Mouse (Mus musculus): ENCODE measurements around the gene 4930523C07Rik. TPM values are rescaled to one million over a fixed set of nuclear protein-coding genes. Genes with fewer than 3 reads are reported as not detected.

Gene 4930523C07Rik
- polyA plus RNA-seq, 1 experiment from 2014 or later: 2.9 TPM

GRCm38 (mm10) chr1:160025146-160025894, 18.9 kb upstream of the 4930523C07Rik start:
- DNase-seq: no peak
- H3K4me3 ChIP-seq (replicated peaks; ENCODE audit: low read depth, low read length): no peak overlapping the region
- H3K36me3 ChIP-seq (ENCODE audit: control insufficient read depth, insufficient read depth, low read length): no peaks in the 10 kb centered on the region
- H3K9ac ChIP-seq (replicated peaks; ENCODE audit: low read length): no peak overlapping the region
- H3K9me3 ChIP-seq (ENCODE audit: control insufficient read depth, low read length): no peaks in the 10 kb centered on the region
- H3K4me2 ChIP-seq (ENCODE audit: low read length): no peak overlapping the region
- 85% methylated on average over 11 of the region's 11 CpGs for WGBS
- H3K27me3 ChIP-seq (ENCODE audit: control insufficient read depth, insufficient read depth, low read length): no peaks in the 10 kb centered on the region
- ATAC-seq (ENCODE audit: low FRiP score, low TSS enrichment): no peak
- H3K4me1 ChIP-seq (ENCODE audit: control insufficient read depth, insufficient read depth, low read length): no peaks in the 10 kb centered on the region
- H3K27ac ChIP-seq (replicated peaks; ENCODE audit: low read depth, low read length): no peak overlapping the region

- 88% methylated on average over 5 of the region's 5 CpGs for WGBS
- H3K4me1 ChIP-seq (ENCODE audit: control insufficient read depth, insufficient read depth, low read length): no peaks in the 10 kb centered on the region
- H3K36me3 ChIP-seq (ENCODE audit: control insufficient read depth, insufficient read depth, low read length): no peaks in the 10 kb centered on the region
- H3K27ac ChIP-seq (replicated peaks; ENCODE audit: low read depth, low read length): no peak overlapping the region
- DNase-seq: no peak
- H3K4me3 ChIP-seq (replicated peaks; ENCODE audit: low read depth, low read length): no peak overlapping the region
- H3K9me3 ChIP-seq (ENCODE audit: control insufficient read depth, low read length): no peaks in the 10 kb centered on the region
- no peak overlapping the region for H3K9ac ChIP-seq (replicated peaks; ENCODE audit: low read length)
- H3K4me2 ChIP-seq (ENCODE audit: low read length): no peak overlapping the region
- ATAC-seq (ENCODE audit: low FRiP score, low TSS enrichment): no peak
- no peaks in the 10 kb centered on the region for H3K27me3 ChIP-seq (ENCODE audit: control insufficient read depth, insufficient read depth, low read length)
Observed at GRCm38 (mm10) chr1:160025895-160026255, 18.3 kb upstream of the 4930523C07Rik start.

- no peak for ATAC-seq (ENCODE audit: low FRiP score, low TSS enrichment)
- no peaks in the 10 kb centered on the region for H3K36me3 ChIP-seq (ENCODE audit: control insufficient read depth, insufficient read depth, low read length)
- H3K4me3 ChIP-seq (replicated peaks; ENCODE audit: low read depth, low read length): no peak overlapping the region
- no peak overlapping the region for H3K9ac ChIP-seq (replicated peaks; ENCODE audit: low read length)
- H3K4me2 ChIP-seq (ENCODE audit: low read length): no peak overlapping the region
- WGBS: 69% methylated on average over 4 of the region's 4 CpGs
- no peaks in the 10 kb centered on the region for H3K4me1 ChIP-seq (ENCODE audit: control insufficient read depth, insufficient read depth, low read length)
- H3K27me3 ChIP-seq (ENCODE audit: control insufficient read depth, insufficient read depth, low read length): no peaks in the 10 kb centered on the region
- H3K9me3 ChIP-seq (ENCODE audit: control insufficient read depth, low read length): no peaks in the 10 kb centered on the region
- no peak for DNase-seq
- H3K27ac ChIP-seq (replicated peaks; ENCODE audit: low read depth, low read length): no peak overlapping the region
Observed at GRCm38 (mm10) chr1:160027939-160028338, 16.2 kb upstream of the 4930523C07Rik start.

- Histone ChIP-seq H3K27me3 (ENCODE audit: control insufficient read depth, insufficient read depth, low read length) (no peaks in the 10 kb centered on the region), H3K4me3 (replicated peaks; ENCODE audit: low read depth, low read length) (no peak overlapping the region), H3K4me2 (ENCODE audit: low read length) (no peak overlapping the region), H3K9me3 (ENCODE audit: control insufficient read depth, low read length) (no peaks in the 10 kb centered on the region), H3K9ac (replicated peaks; ENCODE audit: low read length) (no peak overlapping the region), H3K27ac (replicated peaks; ENCODE audit: low read depth, low read length) (no peak overlapping the region), H3K4me1 (ENCODE audit: control insufficient read depth, insufficient read depth, low read length) (no peaks in the 10 kb centered on the region), H3K36me3 (ENCODE audit: control insufficient read depth, insufficient read depth, low read length) (no peaks in the 10 kb centered on the region)
- WGBS: 85% methylated on average over 4 of the region's 4 CpGs
- DNase-seq: no peak
- no peak for ATAC-seq (ENCODE audit: low FRiP score, low TSS enrichment)
Observed at GRCm38 (mm10) chr1:160033948-160034598, 10.1 kb upstream of the 4930523C07Rik start.

- ATAC-seq (ENCODE audit: low FRiP score, low TSS enrichment): no peak
- WGBS: 71% methylated on average over 3 of the region's 3 CpGs
Observed at GRCm38 (mm10) chr1:160035561-160035960, 8.6 kb upstream of the 4930523C07Rik start.

GRCm38 (mm10) chr1:160036996-160037521, 7.1 kb upstream of the 4930523C07Rik start:
- Histone ChIP-seq H3K27me3 (ENCODE audit: control insufficient read depth, insufficient read depth, low read length) (no peaks in the 10 kb centered on the region), H3K4me3 (replicated peaks; ENCODE audit: low read depth, low read length) (no peak overlapping the region), H3K36me3 (ENCODE audit: control insufficient read depth, insufficient read depth, low read length) (no peaks in the 10 kb centered on the region), H3K27ac (replicated peaks; ENCODE audit: low read depth, low read length) (no peak overlapping the region), H3K4me1 (ENCODE audit: control insufficient read depth, insufficient read depth, low read length) (no peaks in the 10 kb centered on the region), H3K9ac (replicated peaks; ENCODE audit: low read length) (no peak overlapping the region), H3K9me3 (ENCODE audit: control insufficient read depth, low read length) (no peaks in the 10 kb centered on the region), H3K4me2 (ENCODE audit: low read length) (no peak overlapping the region)
- 88% methylated on average over 5 of the region's 5 CpGs for WGBS
- no peak for DNase-seq
- ATAC-seq (ENCODE audit: low FRiP score, low TSS enrichment): no peak

More at GRCm38 (mm10) chr1:160035561-160035960, 8.6 kb upstream of the 4930523C07Rik start:
- H3K36me3 ChIP-seq (ENCODE audit: control insufficient read depth, insufficient read depth, low read length): no peaks in the 10 kb centered on the region
- no peaks in the 10 kb centered on the region for H3K4me1 ChIP-seq (ENCODE audit: control insufficient read depth, insufficient read depth, low read length)
- no peaks in the 10 kb centered on the region for H3K27me3 ChIP-seq (ENCODE audit: control insufficient read depth, insufficient read depth, low read length)
- no peak for DNase-seq
- H3K4me2 ChIP-seq (ENCODE audit: low read length): no peak overlapping the region
- no peak overlapping the region for H3K4me3 ChIP-seq (replicated peaks; ENCODE audit: low read depth, low read length)
- no peak overlapping the region for H3K9ac ChIP-seq (replicated peaks; ENCODE audit: low read length)
- no peaks in the 10 kb centered on the region for H3K9me3 ChIP-seq (ENCODE audit: control insufficient read depth, low read length)
- H3K27ac ChIP-seq (replicated peaks; ENCODE audit: low read depth, low read length): no peak overlapping the region

- H3K4me3 ChIP-seq (replicated peaks; ENCODE audit: low read depth, low read length): no peak overlapping the region
- no peak overlapping the region for H3K4me2 ChIP-seq (ENCODE audit: low read length)
- no peak overlapping the region for H3K27ac ChIP-seq (replicated peaks; ENCODE audit: low read depth, low read length)
- no peaks in the 10 kb centered on the region for H3K27me3 ChIP-seq (ENCODE audit: control insufficient read depth, insufficient read depth, low read length)
- no peak for ATAC-seq (ENCODE audit: low FRiP score, low TSS enrichment)
- no peak overlapping the region for H3K9ac ChIP-seq (replicated peaks; ENCODE audit: low read length)
- H3K4me1 ChIP-seq (ENCODE audit: control insufficient read depth, insufficient read depth, low read length): peaks cover 9% of the 10 kb centered on the region
- DNase-seq: no peak
- H3K36me3 ChIP-seq (ENCODE audit: control insufficient read depth, insufficient read depth, low read length): no peaks in the 10 kb centered on the region
- no peaks in the 10 kb centered on the region for H3K9me3 ChIP-seq (ENCODE audit: control insufficient read depth, low read length)
- WGBS: 72% methylated on average over 7 of the region's 7 CpGs
Observed at GRCm38 (mm10) chr1:160039951-160040645, 4.1 kb upstream of the 4930523C07Rik start.

GRCm38 (mm10) chr1:160041264-160041775, 2.9 kb upstream of the 4930523C07Rik start:
- ATAC-seq (ENCODE audit: low FRiP score, low TSS enrichment) (no peak), DNase-seq (no peak)
- Histone ChIP-seq H3K27me3 (ENCODE audit: control insufficient read depth, insufficient read depth, low read length) (no peaks in the 10 kb centered on the region), H3K27ac (replicated peaks; ENCODE audit: low read depth, low read length) (no peak overlapping the region), H3K36me3 (ENCODE audit: control insufficient read depth, insufficient read depth, low read length) (no peaks in the 10 kb centered on the region), H3K4me3 (replicated peaks; ENCODE audit: low read depth, low read length) (no peak overlapping the region), H3K9me3 (ENCODE audit: control insufficient read depth, low read length) (no peaks in the 10 kb centered on the region), H3K4me2 (ENCODE audit: low read length) (no peak overlapping the region), H3K9ac (replicated peaks; ENCODE audit: low read length) (no peak overlapping the region), H3K4me1 (ENCODE audit: control insufficient read depth, insufficient read depth, low read length) (peaks cover 9% of the 10 kb centered on the region)
- WGBS: 93% methylated on average over 7 of the region's 7 CpGs
